Mouse (Mus musculus) spleen, adult 2 months (tissue): ENCODE data around the gene Shc2.

Source experiments
- CTCF ChIP-seq: fragments of 200-500 bp; IDR thresholded peaks from 2 replicates; pipeline ENCODE4 v1.5.1; 2011; ENCODE audit warnings: mild to moderate bottlenecking, inconsistent platforms; ENCODE audit not compliant: insufficient read depth, insufficient read length, insufficient replicate concordance; ENCODE audit errors: extremely low read depth
- POLR2A ChIP-seq: fragments of 200-500 bp; IDR thresholded peaks from 2 replicates; pipeline ENCODE4 v1.6.1; 2011; ENCODE audit warnings: low read depth, low read length, inconsistent platforms

- TF ChIP-seq CTCF (no peak), POLR2A (no peak)
Observed at GRCm38 (mm10) chr10:79575754-79576153, 62.0 kb downstream of the Shc2 start.
